Mouse (Mus musculus) heart, embryonic 10.5 days (tissue): ENCODE measurements at regions not wholly inside any gene's neighbourhood (a gene's known extent, or its start where the extent isn't known, plus 50 kb on each side); places are given as distances from the start of the nearest gene placed in this dataset.

Source experiments
- DNase-seq: peaks from one replicate; pipeline ENCODE4 v3.0.0-alpha.2; 2017; ENCODE audit warnings: low spot score
- H3K27ac ChIP-seq: fragments of 300-500 bp; sonication (generic); 2 replicates; pipeline ENCODE4 v1.5.1; 2016; ENCODE audit warnings: mild to moderate bottlenecking
- H3K27me3 ChIP-seq: fragments of 300-500 bp; sonication (generic); 2 replicates; pipeline ENCODE4 v1.6.1; 2016; ENCODE audit warnings: mild to moderate bottlenecking; ENCODE audit not compliant: poor library complexity, insufficient read depth, severe bottlenecking
- H3K36me3 ChIP-seq: fragments of 300-500 bp; sonication (generic); 2 replicates; pipeline ENCODE4 v1.6.1; 2016; ENCODE audit warnings: mild to moderate bottlenecking, moderate library complexity
- H3K4me1 ChIP-seq: fragments of 300-500 bp; sonication (generic); 2 replicates; pipeline ENCODE4 v1.6.1; 2016; ENCODE audit warnings: mild to moderate bottlenecking
- H3K4me3 ChIP-seq: fragments of 300-500 bp; sonication (generic); 2 replicates; pipeline ENCODE4 v1.5.1; 2016; ENCODE audit warnings: mild to moderate bottlenecking, moderate library complexity
- H3K9me3 ChIP-seq: fragments of 300-500 bp; sonication (generic); 2 replicates; pipeline ENCODE4 v1.6.1; 2016; ENCODE audit warnings: mild to moderate bottlenecking, moderate library complexity
- WGBS: fragments of 180-500 bp; shearing (Covaris S2); methylation state at CpG from one replicate; pipeline ENCODE4 v1.1.7; 2016; 5-methylcytosine and 5-hydroxymethylcytosine counted together

DNA sequence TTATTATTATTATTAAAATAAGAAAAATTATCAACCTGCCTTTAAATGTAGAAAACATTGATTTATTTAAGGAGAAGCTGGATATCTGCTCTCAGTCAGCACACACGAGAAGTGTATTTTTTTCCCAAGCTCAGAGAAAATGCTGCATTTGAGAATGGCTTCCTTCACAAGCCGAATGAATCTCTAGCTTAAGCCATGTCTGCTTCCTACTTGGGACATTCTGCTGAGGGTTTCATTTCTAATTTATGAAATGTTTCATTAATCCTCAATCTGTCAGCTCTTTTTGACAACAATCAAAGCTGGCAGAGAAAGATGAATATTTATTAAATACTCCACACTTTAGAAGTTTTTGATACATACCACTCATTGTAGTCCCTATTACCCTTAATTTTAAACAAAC lies 622.4 kb upstream of the Cypt12 start:
- Histone ChIP-seq H3K27me3 (no peaks in the 10 kb centered on the region), H3K4me3 (no peak overlapping the region), H3K4me1 (no peaks in the 10 kb centered on the region), H3K27ac (no peak overlapping the region), H3K36me3 (no peaks in the 10 kb centered on the region), H3K9me3 (no peaks in the 10 kb centered on the region)
- no peak for DNase-seq
- 76% methylated on average over 2 of the region's 2 CpGs for WGBS

- no peak overlapping the region for H3K4me3 ChIP-seq
- DNase-seq, result no peak
- no peaks in the 10 kb centered on the region for H3K9me3 ChIP-seq
- H3K27me3 ChIP-seq, result no peaks in the 10 kb centered on the region
- H3K36me3 ChIP-seq, result no peaks in the 10 kb centered on the region
- WGBS, result 90% methylated on average over 8 of the region's 8 CpGs
- no peaks in the 10 kb centered on the region for H3K4me1 ChIP-seq
- H3K27ac ChIP-seq, result no peak overlapping the region
These were observed 621.9 kb upstream of the Cypt12 start for GRCm38 (mm10) chr3:17326292-17326691.

DNA sequence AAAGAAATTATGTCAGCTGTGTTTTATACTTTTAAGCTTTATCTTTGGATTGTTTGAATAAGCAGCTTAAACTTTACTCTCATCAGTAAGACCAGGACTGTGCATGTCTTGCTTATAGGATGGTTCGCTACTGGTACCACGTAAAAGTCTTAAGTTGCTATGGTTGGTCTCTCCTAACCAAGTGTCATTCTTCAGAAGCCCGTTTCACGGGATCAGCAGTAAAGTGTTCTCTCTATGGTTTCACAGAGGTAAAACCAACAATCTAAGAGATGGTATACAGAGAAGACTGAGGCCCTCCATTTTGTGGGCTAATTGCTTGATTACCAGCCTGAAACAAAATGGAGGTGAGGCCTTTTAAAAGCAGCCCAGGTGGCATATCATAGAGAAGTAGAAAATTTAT lies 621.4 kb upstream of the Cypt12 start:
- H3K4me1 ChIP-seq, result no peaks in the 10 kb centered on the region
- no peaks in the 10 kb centered on the region for H3K36me3 ChIP-seq
- WGBS, result 80% methylated on average over 4 of the region's 4 CpGs
- H3K4me3 ChIP-seq, result no peak overlapping the region
- DNase-seq, result no peak
- no peaks in the 10 kb centered on the region for H3K27me3 ChIP-seq
- H3K9me3 ChIP-seq, result no peaks in the 10 kb centered on the region
- no peak overlapping the region for H3K27ac ChIP-seq

DNA sequence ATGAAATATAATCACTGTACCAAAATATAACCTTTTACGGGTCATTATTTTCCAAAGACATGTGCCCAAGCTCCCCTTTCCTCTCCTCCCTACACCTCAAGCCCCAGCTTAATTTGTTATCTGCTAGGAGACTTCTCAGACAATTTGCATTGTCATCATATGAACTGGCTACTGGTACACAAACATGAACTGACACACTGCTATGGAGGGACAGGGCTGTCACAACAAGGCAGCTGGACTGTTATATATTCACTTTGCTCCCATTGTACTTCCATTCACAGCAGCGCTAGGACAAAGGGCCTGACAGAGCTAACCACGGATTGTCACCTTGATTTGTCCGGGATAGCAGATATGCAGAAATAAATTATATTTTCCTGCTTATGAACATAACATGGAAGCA lies 620.5 kb upstream of the Cypt12 start:
- H3K36me3 ChIP-seq, result no peaks in the 10 kb centered on the region
- no peaks in the 10 kb centered on the region for H3K4me1 ChIP-seq
- H3K9me3 ChIP-seq, result no peaks in the 10 kb centered on the region
- H3K4me3 ChIP-seq, result no peak overlapping the region
- WGBS, result 89% methylated on average over 4 of the region's 4 CpGs
- no peak for DNase-seq
- H3K27ac ChIP-seq, result no peak overlapping the region
- H3K27me3 ChIP-seq, result no peaks in the 10 kb centered on the region

DNA sequence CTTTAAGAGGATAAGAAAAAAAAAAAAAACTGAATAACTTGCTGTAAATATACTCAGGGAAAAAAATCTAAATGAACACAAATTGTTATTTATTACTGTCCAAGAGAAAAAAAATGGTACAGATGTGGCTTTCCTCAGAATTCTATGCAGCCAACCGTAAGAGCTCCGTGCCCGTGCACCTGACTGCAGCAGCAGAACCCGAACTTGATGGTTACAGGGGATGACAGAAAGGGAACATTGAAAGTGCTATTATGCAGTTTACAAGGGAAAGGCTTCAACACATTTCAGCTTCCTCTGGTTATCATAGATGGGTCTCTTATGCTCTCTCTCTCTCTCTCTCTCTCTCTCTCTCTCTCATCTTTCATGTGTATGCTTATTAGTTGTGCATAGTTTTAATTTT lies 618.8 kb upstream of the Cypt12 start:
- no peak for DNase-seq
- WGBS, result 75% methylated on average over 4 of the region's 4 CpGs
- Histone ChIP-seq H3K9me3 (no peaks in the 10 kb centered on the region), H3K4me3 (no peak overlapping the region), H3K27ac (no peak overlapping the region), H3K36me3 (no peaks in the 10 kb centered on the region), H3K27me3 (no peaks in the 10 kb centered on the region), H3K4me1 (no peaks in the 10 kb centered on the region)

- DNase-seq, result no peak
- Histone ChIP-seq H3K4me3 (no peak overlapping the region), H3K27ac (no peak overlapping the region), H3K27me3 (no peaks in the 10 kb centered on the region), H3K36me3 (no peaks in the 10 kb centered on the region), H3K4me1 (no peaks in the 10 kb centered on the region), H3K9me3 (no peaks in the 10 kb centered on the region)
- 77% methylated on average over 6 of the region's 6 CpGs for WGBS
These were observed 617.5 kb upstream of the Cypt12 start for GRCm38 (mm10) chr3:17330429-17331373.

- Histone ChIP-seq H3K27ac (no peak overlapping the region), H3K4me1 (no peaks in the 10 kb centered on the region), H3K27me3 (no peaks in the 10 kb centered on the region), H3K4me3 (no peak overlapping the region), H3K9me3 (no peaks in the 10 kb centered on the region), H3K36me3 (no peaks in the 10 kb centered on the region)
- no peak for DNase-seq
- WGBS, result 93% methylated on average over 3 of the region's 3 CpGs
These were observed 588.0 kb upstream of the Cypt12 start for GRCm38 (mm10) chr3:17360253-17360652.
